Mouse (Mus musculus): ENCODE data around the gene Zfyve9.

The Zfyve9 gene

DNA sequence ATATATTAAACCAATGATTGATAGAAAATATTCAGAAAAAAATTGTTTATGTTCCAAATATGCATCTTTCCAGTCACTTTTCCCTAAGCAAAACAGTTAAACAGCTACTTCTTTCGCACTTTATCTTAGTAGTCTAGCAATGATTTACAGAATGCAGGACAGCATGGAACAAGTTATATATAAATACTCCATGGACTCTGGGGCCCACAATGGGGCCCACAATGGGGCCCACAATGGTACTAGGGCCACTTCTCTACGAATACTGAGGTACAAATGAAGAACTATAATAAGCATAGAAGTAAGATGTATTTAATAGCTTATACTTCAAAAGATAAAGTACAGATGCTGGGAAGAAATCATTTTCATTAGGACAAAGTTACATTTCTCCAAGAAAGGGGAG, 56.5 kb downstream of the Zfyve9 start:
- no peak for DNase-seq (ENCODE audit: low read depth, low spot score)

DNA sequence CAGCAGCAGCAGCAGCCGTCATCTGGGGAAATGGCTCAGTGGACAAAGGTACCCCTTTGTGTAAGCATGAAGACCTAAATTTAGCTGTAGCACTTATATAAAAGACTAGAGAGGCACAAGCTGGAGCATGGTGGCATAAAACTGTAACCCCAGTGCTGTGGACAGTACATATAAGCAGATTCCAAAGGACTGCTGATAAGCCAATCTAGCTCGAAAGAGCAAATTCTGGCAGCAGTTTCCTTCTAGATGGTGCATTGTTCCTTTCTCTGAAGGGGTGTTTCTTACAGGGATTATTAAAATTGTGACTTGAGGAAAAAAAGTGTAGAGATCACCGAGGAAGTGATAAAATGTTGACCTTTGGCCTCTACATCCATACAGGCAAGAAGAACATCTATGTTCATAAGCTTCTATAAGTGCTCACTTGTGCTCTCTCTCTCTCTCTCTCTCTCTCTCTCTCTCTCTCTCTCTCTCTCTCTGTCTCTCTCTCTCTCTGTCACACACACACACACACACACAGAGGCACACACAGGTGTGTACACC, 59.3 kb downstream of the Zfyve9 start:
- no peak for DNase-seq (ENCODE audit: low read depth, low spot score)

DNA sequence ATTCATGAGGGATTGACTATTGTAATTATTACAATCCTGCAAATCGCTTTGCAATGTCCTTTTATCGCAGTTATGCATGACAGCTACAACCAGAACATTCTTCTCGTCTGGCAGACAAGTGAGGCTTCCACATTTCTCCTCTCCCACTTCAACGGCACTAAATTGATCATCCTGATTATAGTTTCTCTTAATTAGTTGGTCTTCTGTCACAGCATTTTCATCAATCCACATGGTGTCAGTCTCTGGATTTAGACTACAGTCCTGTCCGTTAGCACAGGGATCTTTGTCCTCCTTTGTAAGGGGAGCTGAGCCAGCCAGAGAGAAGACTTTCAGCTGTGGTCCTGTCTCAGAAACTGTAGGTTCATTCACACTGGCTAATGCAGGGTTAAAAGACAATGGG, 61.2 kb downstream of the Zfyve9 start, which contains the start of gene 3110021N24Rik:
Gene 3110021N24Rik (plus strand): TSS at position 301 of the 400 bp plus-strand sequence.
- DNase-seq (ENCODE audit: low read depth, low spot score) = no peak

DNA sequence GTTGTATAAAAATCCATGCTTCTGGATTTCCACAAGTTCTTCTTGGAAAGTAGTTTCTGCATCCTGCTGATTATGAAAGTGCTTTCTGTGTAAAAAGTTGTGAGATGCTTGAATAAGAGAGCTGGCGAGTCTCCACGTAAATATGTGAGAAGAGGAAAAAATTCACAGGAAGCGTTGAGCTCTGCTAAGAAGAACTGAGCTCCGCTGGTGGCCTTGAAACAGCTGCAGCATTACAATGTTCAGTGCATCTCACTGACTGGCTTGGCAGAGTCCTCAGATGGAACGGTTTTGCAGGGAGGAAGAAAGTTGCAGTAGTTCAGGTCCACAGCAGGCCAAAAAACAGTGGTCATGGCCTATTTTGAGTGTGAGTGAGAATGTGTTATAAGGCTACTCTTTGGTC, 72.4 kb downstream of the Zfyve9 start:
- no peak for DNase-seq (ENCODE audit: low read depth, low spot score)

DNA sequence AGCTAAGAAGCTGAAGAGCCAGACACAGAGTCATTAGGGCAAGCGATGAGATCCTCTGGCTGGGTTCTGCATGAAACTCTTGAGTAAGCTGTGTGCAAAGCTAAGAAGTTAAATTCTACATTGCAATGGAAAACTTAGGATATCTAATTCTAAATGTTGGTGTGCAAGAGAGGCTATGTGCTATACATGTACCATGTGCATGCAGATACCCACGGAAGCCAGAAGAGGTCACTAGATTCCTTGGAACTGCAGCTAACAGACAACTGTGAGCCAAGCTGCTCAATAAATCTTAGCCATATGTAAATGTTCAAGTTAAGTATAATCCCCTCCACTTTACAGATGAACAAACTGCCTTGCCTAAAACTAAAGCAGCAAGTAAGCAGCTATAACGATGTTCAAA, 83.7 kb downstream of the Zfyve9 start:
- DNase-seq (ENCODE audit: low read depth, low spot score) = peak; percentile 61

DNA sequence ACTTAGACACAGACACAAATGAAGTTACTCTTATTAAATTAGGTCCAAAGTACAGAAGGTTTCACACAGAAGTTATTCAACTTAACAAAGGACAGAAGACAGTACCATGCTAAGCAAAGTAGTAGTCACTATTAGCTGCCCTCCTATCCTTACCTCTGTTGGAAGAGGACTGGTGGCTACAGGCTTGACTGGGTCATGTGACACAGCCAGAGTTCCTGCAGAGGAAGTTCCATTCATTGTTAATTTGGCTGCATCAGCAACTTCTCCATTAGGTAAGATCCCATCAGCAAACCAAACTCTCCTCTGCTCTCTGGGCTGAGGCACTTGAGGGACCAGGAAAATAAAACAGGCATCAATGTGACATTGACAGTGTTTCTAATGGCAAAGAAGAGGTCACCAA, 89.1 kb downstream of the Zfyve9 start:
- peak; percentile 7 for DNase-seq (ENCODE audit: low read depth, low spot score)

DNA sequence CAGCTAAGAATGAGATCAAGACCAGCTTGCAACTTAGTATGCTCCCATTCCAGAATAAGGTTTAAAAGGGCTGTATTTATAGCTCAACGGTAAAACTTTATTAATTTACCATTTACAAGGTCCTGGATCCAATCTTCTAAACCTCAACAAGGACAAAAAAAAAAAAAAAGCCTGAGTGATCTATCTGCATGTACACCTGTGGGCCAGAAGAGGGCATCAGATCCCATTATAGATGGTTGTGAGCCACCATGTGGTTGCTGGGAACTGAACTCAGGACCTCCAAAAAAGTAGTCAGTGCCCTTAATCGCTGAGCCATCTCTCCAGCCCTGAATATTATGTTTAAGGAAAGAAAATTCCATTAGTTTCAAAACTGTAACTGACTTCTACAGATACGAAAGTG, 90.1 kb downstream of the Zfyve9 start:
- DNase-seq (ENCODE audit: low read depth, low spot score) = peak; percentile 59

DNA sequence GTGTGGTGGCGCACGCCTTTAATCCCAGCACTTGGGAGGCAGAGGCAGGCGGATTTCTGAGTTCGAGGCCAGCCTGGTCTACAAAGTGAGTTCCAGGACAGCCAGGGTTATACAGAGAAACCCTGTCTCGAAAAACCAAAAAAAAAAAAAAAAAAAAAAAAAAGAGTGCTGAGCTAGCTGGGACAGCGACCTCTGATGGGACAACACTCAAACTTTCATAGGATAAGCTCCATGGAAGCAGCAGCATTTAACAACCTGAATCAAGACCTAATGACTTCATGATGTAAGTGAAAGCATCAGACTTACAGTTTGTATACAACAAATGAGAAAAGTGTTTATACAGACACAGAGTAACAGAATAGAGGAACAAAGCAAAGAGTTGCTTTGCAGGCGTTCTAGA, 93.5 kb downstream of the Zfyve9 start:
- peak; percentile 9 for DNase-seq (ENCODE audit: low read depth, low spot score)

DNA sequence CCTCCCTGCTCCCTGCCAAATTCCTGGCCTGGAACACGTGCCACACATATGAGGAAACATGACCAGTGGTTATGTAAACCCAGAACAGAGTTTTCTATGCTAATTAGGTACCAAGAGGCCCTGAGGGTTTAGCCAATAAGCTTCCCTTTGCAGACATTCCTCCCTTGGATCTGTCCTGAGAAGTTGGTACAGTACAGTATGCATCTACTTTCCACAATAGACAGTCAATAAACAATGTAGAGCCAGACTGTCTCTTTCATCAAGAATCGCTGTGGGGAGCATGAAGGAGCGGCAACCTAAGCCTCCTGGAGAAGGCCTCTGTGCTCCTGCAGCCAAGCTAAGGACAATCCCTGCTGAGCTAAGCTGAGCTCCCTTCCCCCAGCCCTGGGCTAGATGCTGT, 94.4 kb downstream of the Zfyve9 start:
- DNase-seq (ENCODE audit: low read depth, low spot score) = peak; percentile 28

DNA sequence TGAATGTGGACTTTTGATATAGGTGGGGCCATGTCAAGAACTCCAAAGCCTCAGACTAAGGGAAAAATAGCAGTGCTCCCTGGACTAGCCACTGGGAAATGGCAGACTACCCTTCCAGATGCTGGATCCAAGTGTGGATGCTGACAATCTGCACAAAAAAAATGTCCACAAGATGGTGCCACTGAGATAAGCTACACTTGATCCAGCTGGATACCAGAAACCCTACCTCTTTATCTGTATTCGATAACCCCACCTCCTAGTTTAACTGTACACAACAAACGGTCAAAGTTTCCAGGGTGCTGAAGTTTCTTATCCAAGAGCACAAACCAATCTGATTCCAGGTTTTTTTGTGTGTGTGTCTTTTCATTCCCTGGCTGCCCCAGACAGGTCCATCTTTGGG, 116.2 kb downstream of the Zfyve9 start:
- peak; percentile 78 for DNase-seq (ENCODE audit: low read depth, low spot score)

DNA sequence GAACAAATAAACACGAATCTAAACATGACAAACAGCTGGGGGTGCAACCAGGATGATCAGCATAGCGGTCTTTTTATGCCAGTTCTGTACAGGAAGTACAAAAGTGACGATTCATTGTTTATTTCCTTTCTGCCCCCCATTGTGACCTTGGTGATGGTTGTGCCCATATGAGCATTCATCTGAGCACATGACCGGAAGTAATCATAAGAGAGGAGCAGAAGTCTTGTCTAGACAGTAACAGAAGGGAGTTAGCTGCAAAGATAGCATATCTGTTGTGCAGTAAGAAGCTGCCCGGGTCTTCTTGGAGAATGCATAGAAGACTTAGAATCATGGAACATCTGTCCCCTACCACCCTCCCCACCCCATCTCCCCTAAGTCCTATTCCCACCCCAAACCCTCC, 141.8 kb downstream of the Zfyve9 start:
- DNase-seq (ENCODE audit: low read depth, low spot score) = no peak

DNA sequence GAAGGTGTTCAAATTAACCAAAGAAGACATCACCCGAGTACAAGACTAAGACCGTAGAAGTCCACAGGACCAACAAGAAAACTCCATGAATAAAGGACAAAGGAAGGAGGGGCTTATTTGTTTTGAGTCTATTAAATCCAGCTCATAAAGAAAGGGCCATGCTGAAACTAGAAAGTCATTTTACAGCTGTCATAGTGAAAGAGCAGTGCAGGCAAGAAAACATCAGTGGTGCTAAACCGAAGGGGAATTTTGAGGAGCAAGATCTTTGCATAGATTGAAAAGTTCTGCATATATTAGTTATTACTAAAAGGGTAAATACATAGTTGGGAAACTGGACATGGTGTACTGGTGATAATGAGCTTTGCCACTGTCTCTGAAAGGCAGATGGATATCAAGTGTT, 142.9 kb downstream of the Zfyve9 start:
- no peak for DNase-seq (ENCODE audit: low read depth, low spot score)

DNA sequence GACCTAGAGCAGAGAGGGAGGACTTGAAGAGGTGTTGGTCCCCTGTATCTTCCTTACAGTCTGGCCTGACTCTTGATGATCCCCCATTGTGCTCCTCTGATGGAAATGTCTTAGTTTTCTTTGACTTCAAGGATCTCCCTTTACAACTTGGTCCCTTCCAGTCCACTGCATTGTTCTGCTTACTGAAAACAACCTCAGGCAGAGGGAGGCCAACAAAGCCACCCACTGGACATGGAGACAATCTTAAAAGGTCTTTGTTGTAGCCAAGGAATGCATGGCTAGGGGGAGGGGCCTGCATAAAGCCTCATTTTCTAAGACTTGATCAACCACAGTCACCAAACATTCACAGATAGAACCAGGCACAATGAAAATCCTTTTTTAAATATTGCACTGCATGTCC, 145.5 kb downstream of the Zfyve9 start:
- DNase-seq (ENCODE audit: low read depth, low spot score) = peak; percentile 44

DNA sequence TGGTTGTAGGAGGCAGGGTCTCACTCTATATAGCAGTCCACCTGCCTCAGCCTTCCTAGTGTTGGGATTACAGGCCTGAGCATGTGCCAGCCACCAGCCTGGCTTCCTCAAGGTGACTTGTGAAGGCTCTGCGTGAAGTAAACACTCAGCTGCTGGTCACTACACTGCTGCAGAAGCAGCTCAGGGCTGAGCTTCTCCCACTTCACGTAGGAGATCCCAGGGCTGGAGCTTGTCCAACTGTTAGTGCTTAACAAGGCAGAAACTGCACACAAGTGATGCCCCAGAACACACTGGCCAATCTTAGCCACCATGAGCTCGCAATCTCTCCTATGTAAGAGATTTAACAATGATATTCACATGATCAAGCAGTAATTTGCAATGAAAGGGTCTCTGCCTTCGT, 145.9 kb downstream of the Zfyve9 start:
- DNase-seq (ENCODE audit: low read depth, low spot score) = no peak

DNA sequence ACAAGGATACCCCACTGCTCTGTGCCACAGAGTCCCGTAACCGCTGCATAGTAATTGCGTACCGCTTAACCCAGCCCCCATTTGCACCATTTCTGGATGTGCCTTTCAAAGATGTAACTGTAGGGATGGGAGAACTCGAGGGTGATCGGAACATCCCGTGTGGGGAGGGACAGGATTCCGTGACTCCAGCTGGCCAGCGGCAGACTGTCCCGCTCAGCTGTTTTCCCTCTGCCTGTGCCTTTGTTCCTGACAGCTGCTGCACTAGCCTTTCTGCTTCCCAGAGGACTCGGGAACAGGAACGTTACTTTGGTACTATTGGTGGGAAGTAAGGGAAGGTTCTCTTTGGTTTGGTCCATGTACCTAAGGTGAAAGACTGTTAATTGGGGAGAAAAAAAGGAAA, 146.9 kb downstream of the Zfyve9 start:
- DNase-seq (ENCODE audit: low read depth, low spot score) = no peak

DNA sequence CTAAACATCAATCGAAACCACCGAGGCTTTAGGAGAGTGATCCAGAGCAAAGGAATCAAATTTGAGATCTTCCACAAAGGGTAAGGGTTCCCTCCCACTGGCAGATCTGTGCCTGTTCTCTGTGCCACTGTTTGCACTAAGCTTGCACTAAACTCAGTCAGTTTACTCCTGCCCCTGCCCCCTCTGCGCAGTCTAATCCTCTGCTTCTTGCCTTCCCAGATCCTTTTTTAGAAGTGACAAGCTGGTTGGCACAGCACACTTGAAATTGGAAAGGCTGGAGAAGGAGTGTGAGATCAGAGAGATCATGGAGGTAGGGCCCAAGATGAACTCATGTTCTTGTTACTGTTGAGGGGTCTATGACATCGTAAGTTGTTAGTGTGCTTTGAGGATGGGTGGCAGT, 149.0 kb downstream of the Zfyve9 start:
- DNase-seq (ENCODE audit: low read depth, low spot score) = no peak

DNA sequence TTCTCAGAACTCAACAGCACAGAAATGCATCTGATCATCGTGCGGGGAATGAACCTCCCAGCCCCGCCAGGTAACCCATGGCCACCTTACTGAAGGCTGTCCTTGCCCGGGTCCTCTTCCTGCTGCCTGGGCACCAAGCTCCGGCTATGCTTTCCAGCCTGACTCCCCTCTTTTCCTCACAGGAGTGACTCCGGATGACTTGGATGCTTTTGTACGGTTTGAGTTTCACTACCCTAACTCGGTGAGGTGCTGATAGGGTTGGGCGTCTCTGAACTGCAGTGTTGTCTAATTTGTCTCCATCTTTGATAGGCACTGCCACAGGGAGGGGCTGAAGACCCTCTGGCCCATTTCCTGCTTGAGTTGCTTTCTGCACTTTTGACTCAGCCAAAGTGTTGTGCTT, 150.5 kb downstream of the Zfyve9 start:
- DNase-seq (ENCODE audit: low read depth, low spot score) = no peak

DNA sequence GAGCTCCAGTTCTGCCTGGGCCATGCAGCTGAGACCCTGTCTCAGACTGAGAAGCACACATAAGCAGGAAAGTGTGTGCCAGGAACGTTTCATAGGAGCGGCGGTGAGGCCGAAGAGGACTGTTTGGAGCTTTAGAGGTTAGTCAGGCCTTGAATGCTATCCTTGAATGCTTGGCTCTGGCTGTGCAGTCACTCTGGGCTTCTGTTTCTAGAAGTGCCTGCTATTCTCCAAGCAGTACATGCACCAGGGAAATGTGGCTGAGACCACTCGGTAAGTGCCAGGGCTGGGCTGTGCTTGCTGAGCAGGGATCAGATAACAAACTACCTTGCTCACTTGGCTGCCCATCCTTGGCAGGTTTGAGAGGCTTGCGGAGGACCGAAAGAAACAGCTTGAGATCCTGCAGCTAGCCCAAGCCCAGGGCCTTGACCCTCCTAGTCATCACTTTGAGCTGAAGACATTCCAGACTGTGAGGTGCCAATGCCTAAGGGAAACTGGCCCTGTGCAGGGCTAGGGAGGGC, 151.2 kb downstream of the Zfyve9 start:
- DNase-seq (ENCODE audit: low read depth, low spot score) = no peak

DNA sequence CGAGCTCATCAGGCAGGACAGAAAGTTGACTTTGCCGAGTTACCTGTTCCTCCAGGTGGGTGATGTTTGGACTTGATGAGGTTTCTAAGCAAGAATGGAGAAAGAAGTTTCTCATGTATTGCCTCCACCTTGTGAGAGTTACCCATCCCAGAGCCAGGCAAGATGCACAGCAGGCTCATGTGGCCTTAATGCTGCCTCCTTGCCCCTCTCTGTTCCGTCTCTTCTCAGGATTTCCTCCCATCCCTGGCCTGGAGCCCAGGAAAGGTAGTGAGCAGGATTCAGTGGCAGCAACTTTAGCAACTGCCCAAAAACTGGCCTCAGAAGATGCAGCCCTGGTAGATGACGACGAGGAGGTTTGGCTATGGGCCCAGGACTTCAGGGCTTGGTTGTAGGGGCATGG, 153.5 kb downstream of the Zfyve9 start:
- no peak for DNase-seq (ENCODE audit: low read depth, low spot score)

DNA sequence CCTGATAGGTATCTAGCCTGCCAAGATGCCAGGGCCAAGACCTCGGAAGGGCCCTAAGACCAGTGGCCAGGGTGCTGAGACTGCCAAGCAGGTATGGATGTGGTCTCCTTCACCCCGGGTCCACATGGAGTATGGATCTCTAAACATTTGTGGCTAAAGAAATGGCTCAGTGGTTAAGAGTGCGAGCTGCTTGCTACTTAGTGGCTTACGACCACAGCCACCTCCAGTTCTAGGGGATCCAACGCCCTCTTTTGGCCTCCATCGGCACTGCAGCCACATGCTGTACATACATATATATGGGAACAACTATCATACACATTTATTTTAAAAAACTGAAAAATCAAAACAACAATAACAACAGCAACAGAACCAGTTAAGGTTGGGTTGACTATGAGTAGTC, 159.1 kb downstream of the Zfyve9 start:
- peak; percentile 56 for DNase-seq (ENCODE audit: low read depth, low spot score)

DNA sequence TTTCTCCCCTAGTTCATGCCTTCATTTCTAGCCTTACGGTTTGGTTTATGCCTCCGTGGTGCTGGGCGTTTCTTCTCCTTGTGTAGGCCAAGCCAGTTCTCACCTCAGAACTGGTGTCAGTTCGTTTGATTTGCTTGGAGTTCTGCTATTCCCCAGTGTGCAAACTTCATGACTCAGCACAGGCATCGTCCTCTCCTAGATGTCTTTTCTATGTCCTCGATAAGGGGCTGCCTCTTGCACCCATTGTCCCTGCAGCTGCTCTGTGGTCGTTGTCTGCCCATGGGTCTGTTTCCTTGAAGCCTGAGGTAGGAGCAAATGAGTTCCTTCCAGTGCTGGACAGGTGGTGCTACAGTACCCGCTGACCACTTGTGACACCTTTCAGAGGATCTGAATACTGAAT, 160.1 kb downstream of the Zfyve9 start:
- peak; percentile 22 for DNase-seq (ENCODE audit: low read depth, low spot score)

DNA sequence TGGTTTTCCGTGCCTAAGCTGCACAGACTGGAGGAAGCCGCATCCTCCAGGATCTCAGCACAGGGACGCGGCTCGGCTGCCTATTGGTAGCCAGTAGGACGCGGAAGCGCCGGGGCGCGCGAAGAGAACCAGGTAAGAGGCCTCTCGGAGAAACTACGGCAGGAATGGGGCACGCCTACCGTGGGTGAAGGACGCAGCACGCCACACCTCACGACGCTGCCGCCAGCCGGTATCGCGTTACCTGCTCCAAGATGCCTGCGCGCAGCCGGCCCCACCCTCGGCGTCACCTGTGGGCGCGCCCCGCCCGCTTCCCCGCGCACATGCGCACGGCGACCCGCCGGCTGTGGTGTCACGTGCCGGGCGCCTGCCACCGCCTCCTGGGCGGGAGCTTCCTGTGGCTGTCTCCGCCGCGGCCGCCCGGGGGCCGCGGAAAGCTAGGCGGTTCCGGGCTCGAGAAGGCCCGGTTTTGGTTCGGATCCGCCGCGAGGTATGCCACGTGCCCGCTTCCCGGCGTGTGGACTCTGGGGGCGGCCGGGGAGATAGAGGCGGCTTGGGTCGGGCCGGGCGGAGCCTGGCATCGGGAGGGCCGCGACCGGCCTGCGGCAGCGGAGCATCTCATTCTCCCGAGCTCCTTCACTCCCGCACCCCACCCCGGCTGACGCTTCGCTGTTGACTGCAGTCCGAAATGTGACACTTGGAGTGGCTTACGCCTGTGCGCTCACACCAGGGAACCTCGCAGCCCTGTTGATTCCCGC, 160.8 kb downstream of the Zfyve9 start, which contains the start of gene Cc2d1b:
Gene Cc2d1b (plus strand): TSS at position 354 of the 755 bp plus-strand sequence.
- DNase-seq (ENCODE audit: low read depth, low spot score) = peak; percentile 97

DNA sequence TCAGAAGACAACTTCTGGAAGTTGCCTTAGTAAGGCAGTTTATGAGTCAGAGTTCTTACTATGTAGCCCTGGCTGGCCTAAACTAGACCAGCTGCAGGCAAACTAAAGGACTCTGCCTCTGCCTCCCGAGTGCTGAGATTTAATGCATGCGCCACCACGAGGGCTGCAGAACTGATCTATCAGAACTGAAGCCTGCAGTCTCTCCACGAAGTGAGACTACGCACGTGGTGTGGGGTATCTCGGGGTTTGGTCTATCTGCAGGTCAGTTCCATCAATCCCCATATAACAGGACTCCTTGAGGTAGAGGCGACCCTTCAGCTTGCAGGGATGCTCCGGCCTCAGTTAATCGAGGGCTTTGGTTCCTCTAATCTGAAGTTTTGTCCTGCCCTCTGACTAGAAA, 161.4 kb downstream of the Zfyve9 start:
- peak; percentile 50 for DNase-seq (ENCODE audit: low read depth, low spot score)

Data from ES-CJ7 (cell line).